Mouse (Mus musculus): Measurements from ENCODE around the gene Nr2c2. TPM values are rescaled to one million over a fixed set of nuclear protein-coding genes. Genes with fewer than 3 reads are reported as not detected.

Nr2c2 gene
- polyA plus RNA-seq (2014; fragmentation: Illumina TruSeq; extraction: RNeasy Lipid Tissue Mini Kit (QIAGEN cat#74804)) = 54.4 TPM

DNA sequence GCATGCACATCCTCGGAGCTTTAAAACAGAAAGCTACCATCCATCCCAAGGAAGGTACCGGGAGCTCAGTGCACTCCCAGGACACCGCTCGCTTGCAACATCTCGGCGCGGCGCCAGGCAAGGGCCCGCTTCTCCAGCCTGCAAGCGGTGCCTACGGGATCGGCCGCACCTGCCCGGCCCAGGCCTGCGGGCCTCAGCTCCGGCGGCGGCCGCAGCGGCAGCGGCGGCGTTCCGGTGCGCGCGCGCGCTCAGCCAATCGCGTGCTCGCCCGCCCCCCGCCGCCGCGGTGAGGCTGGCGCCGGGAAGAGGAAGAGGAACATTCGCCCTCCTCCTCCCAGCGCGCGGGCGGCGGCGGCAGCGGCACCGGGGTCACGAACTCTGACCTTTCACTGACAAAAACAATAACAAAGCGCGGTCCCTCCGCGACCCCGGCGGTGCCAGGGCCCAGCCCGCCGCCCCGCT is at the start of gene Nr2c2:
Gene Nr2c2, plus strand, starts transcription at position 261 of the 462 bp plus-strand sequence.

GRCm38 (mm10) chr6:92183621-92184131 is 92.5 kb downstream of the Nr2c2 start, which contains the start of gene Mrps25:
TSS of gene Mrps25 (minus strand) at chr6:92184033.

GRCm38 (mm10) chr6:92214773-92215449 is 123.7 kb downstream of the Nr2c2 start, which contains the start of gene Rbsn:
TSS of gene Rbsn (minus strand) at chr6:92214925.

Other genes starting within 250 kb of the Nr2c2 start
- gene Ccdc174, start 213.3 kb upstream of the Nr2c2 start, polyA plus RNA-seq (2014; fragmentation: Illumina TruSeq; extraction: RNeasy Lipid Tissue Mini Kit (QIAGEN cat#74804)) = 130 TPM
- gene 4930590J08Rik, start 188.6 kb upstream of the Nr2c2 start, polyA plus RNA-seq (2014; fragmentation: Illumina TruSeq; extraction: RNeasy Lipid Tissue Mini Kit (QIAGEN cat#74804)) = 1.3 TPM
- 13.3 TPM for gene Fgd5, start 112.5 kb upstream of the Nr2c2 start, polyA plus RNA-seq (2014; fragmentation: Illumina TruSeq; extraction: RNeasy Lipid Tissue Mini Kit (QIAGEN cat#74804))
- 14.1 TPM for gene Mrps25, start 92.6 kb downstream of the Nr2c2 start, polyA plus RNA-seq (2014; fragmentation: Illumina TruSeq; extraction: RNeasy Lipid Tissue Mini Kit (QIAGEN cat#74804))
- gene Rbsn, start 123.5 kb downstream of the Nr2c2 start, polyA plus RNA-seq (2014; fragmentation: Illumina TruSeq; extraction: RNeasy Lipid Tissue Mini Kit (QIAGEN cat#74804)) = 27.9 TPM
- not detected for gene Trh, start 153.3 kb downstream of the Nr2c2 start, polyA plus RNA-seq (2014; fragmentation: Illumina TruSeq; extraction: RNeasy Lipid Tissue Mini Kit (QIAGEN cat#74804))

All from ovary, adult 10 weeks (tissue).